Mouse (Mus musculus): ENCODE data around the gene Gm11027. TPM values are rescaled to one million over a fixed set of nuclear protein-coding genes. Genes with fewer than 3 reads are reported as not detected.

Gene Gm11027
- polyA plus RNA-seq, 1 experiment = not detected

DNA sequence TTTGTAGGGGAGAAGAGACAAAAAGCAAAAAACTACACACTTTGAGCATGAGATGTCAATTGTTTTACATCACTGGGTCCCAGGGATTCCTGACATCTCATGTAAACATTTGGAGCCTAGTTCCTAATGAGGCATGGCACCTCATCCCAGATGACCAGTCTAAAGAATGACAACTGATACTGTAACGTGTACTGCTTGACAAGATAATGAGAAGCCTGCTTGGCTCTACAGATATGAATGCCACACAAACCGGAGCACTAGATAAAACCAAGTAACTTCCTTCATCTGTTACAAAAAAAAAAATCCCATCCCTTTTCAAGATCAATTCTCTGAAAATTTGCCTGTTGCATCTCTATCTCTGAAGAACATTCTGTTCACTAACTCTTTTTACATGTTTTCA is 1.8 kb downstream of the Gm11027 start:
- Histone ChIP-seq H3K27me3 (ENCODE audit: control insufficient read depth, insufficient read depth, low read length) (no peaks in the 10 kb centered on the region), H3K4me1 (ENCODE audit: control insufficient read depth, insufficient read depth, insufficient read length, low read length) (no peaks in the 10 kb centered on the region), H3K4me3 (ENCODE audit: low read depth, low read length) (no peak overlapping the region), H3K27ac (ENCODE audit: insufficient read depth, low read depth, low read length) (no peak overlapping the region), H3K36me3 (ENCODE audit: control insufficient read depth, insufficient read depth, low read length) (no peaks in the 10 kb centered on the region)
- 81% methylated on average over 2 of the region's 2 CpGs for WGBS
- no peak for TF ChIP-seq POLR2A (IDR thresholded peaks at IDR 0.05; ENCODE audit: low read depth, low read length)

GRCm38 (mm10) chr12:116278541-116278940 is 3.4 kb downstream of the Gm11027 start:
- Histone ChIP-seq H3K4me3 (ENCODE audit: low read depth, low read length) (no peak overlapping the region), H3K36me3 (ENCODE audit: control insufficient read depth, insufficient read depth, low read length) (no peaks in the 10 kb centered on the region), H3K27ac (ENCODE audit: insufficient read depth, low read depth, low read length) (no peak overlapping the region), H3K4me1 (ENCODE audit: control insufficient read depth, insufficient read depth, insufficient read length, low read length) (no peaks in the 10 kb centered on the region), H3K27me3 (ENCODE audit: control insufficient read depth, insufficient read depth, low read length) (no peaks in the 10 kb centered on the region)
- 100% methylated on average over 1 of the region's 1 CpGs for WGBS
- TF ChIP-seq CTCF (IDR thresholded peaks at IDR 0.05; ENCODE audit: extremely low read depth, insufficient read length, insufficient replicate concordance, low read depth, low read length) (no peak), POLR2A (IDR thresholded peaks at IDR 0.05; ENCODE audit: low read depth, low read length) (no peak)

DNA sequence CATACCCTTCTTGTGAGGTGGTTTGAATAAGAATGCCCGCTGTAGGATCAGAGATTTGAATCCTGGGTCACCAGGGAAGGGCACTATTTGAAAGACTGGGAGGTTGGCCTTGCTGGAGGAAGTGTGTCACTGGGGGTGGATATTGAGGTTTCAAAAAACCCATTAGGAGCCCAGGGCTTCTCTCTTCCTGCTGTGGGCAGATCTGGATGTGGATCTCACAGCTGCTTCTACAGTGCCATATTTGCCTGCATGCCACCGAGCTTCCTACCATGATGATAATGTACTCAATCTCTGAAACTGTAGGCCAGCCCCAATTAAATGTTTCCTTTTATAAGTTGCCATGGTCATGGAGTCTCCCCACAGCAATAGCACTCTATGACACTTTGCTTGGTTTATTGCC is 4.0 kb downstream of the Gm11027 start:
- WGBS = 100% methylated on average over 2 of the region's 2 CpGs

GRCm38 (mm10) chr12:116280149-116280652 is 5.0 kb downstream of the Gm11027 start:
- Histone ChIP-seq H3K4me1 (ENCODE audit: control insufficient read depth, insufficient read depth, insufficient read length, low read length) (no peaks in the 10 kb centered on the region), H3K27me3 (ENCODE audit: control insufficient read depth, insufficient read depth, low read length) (no peaks in the 10 kb centered on the region), H3K36me3 (ENCODE audit: control insufficient read depth, insufficient read depth, low read length) (no peaks in the 10 kb centered on the region), H3K4me3 (ENCODE audit: low read depth, low read length) (peak overlapping the region; percentile 70), H3K27ac (ENCODE audit: insufficient read depth, low read depth, low read length) (peak overlapping the region; percentile 94)
- TF ChIP-seq POLR2A (IDR thresholded peaks at IDR 0.05; ENCODE audit: low read depth, low read length) = no peak
- no peak for TF ChIP-seq CTCF (IDR thresholded peaks at IDR 0.05; ENCODE audit: extremely low read depth, insufficient read length, insufficient replicate concordance, low read depth, low read length)
- WGBS = 5% methylated on average over 7 of the region's 7 CpGs

More for the DNA sequence above, 4.0 kb downstream of the Gm11027 start:
- no peak for TF ChIP-seq POLR2A (IDR thresholded peaks at IDR 0.05; ENCODE audit: low read depth, low read length)
- TF ChIP-seq CTCF (IDR thresholded peaks at IDR 0.05; ENCODE audit: extremely low read depth, insufficient read length, insufficient replicate concordance, low read depth, low read length) = no peak
- Histone ChIP-seq H3K4me3 (ENCODE audit: low read depth, low read length) (no peak overlapping the region), H3K27me3 (ENCODE audit: control insufficient read depth, insufficient read depth, low read length) (no peaks in the 10 kb centered on the region), H3K27ac (ENCODE audit: insufficient read depth, low read depth, low read length) (no peak overlapping the region), H3K36me3 (ENCODE audit: control insufficient read depth, insufficient read depth, low read length) (no peaks in the 10 kb centered on the region), H3K4me1 (ENCODE audit: control insufficient read depth, insufficient read depth, insufficient read length, low read length) (no peaks in the 10 kb centered on the region)

- under 1% methylated on average over 68 of the region's 68 CpGs for WGBS
Measured at GRCm38 (mm10) chr12:116280653-116281364, 5.6 kb downstream of the Gm11027 start, which contains the start of gene Esyt2. Gene Esyt2, plus strand, starts transcription at chr12:116281196.

DNA sequence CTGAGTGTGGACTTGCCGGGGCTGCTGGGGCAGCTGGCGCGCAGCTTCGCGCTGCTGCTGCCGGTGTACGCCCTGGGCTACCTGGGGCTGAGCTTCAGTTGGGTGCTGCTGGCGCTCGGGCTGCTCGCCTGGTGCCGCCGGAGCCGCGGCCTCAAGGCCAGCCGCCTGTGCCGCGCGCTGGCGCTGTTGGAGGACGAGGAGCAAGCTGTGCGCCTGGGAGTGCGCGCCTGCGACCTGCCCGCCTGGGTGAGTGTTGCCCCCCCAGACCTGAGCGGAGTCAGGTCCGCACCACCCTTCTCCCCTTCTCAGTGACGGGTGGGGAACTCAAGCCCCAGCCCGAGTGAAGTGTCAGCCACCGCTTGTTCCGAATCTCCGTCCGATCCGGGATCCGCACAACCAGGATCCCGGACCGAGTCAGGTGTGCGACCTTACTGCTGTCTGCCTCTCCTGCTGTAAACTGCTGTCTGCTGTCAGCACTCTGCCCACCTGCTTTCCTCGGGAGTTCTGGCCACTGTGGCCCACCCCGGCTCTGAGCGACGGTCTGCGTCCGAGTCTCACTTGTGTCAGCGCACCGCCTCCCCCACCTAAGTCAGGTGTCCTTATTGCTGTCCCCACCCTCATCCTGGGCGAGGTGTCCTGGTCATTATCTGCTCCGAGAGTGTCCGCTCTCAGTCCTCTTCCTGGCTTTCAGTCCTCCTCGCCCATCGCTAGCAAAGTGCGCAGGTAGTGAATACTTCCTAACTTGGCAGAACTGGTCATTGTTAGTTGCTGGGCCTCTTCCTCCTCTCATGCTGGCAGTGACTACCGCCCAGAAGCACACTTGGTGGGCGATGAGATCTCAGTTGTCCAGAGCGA is 6.5 kb downstream of the Gm11027 start:
- H3K4me1 ChIP-seq (ENCODE audit: control insufficient read depth, insufficient read depth, insufficient read length, low read length) = no peaks in the 10 kb centered on the region
- WGBS = under 1% methylated on average over 55 of the region's 55 CpGs
- H3K27ac ChIP-seq (ENCODE audit: insufficient read depth, low read depth, low read length) = peak overlapping the region; percentile 94
- TF ChIP-seq POLR2A (IDR thresholded peaks at IDR 0.05; ENCODE audit: low read depth, low read length) (peak; percentile 30; the same call in 1 of the 2 replicates), CTCF (IDR thresholded peaks at IDR 0.05; ENCODE audit: extremely low read depth, insufficient read length, insufficient replicate concordance, low read depth, low read length) (no peak)
- H3K27me3 ChIP-seq (ENCODE audit: control insufficient read depth, insufficient read depth, low read length) = no peaks in the 10 kb centered on the region
- no peaks in the 10 kb centered on the region for H3K36me3 ChIP-seq (ENCODE audit: control insufficient read depth, insufficient read depth, low read length)
- H3K4me3 ChIP-seq (ENCODE audit: low read depth, low read length) = peak overlapping the region; percentile 70

More at GRCm38 (mm10) chr12:116280653-116281364, 5.6 kb downstream of the Gm11027 start, which contains the start of gene Esyt2:
- Histone ChIP-seq H3K27ac (ENCODE audit: insufficient read depth, low read depth, low read length) (peak within 1 kb of the TSS; percentile 94), H3K4me3 (ENCODE audit: low read depth, low read length) (peak within 1 kb of the TSS; percentile 70), H3K36me3 (ENCODE audit: control insufficient read depth, insufficient read depth, low read length) (no peaks in the 10 kb centered on the region), H3K4me1 (ENCODE audit: control insufficient read depth, insufficient read depth, insufficient read length, low read length) (no peaks in the 10 kb centered on the region), H3K27me3 (ENCODE audit: control insufficient read depth, insufficient read depth, low read length) (no peaks in the 10 kb centered on the region)
- TF ChIP-seq POLR2A (IDR thresholded peaks at IDR 0.05; ENCODE audit: low read depth, low read length) (peak; percentile 98), CTCF (IDR thresholded peaks at IDR 0.05; ENCODE audit: extremely low read depth, insufficient read length, insufficient replicate concordance, low read depth, low read length) (no peak)

GRCm38 (mm10) chr12:116282856-116283255 is 7.7 kb downstream of the Gm11027 start:
- no peak for TF ChIP-seq POLR2A (IDR thresholded peaks at IDR 0.05; ENCODE audit: low read depth, low read length)
- H3K4me3 ChIP-seq (ENCODE audit: low read depth, low read length) = no peak overlapping the region
- WGBS = 35% methylated on average over 2 of the region's 2 CpGs
- no peaks in the 10 kb centered on the region for H3K27me3 ChIP-seq (ENCODE audit: control insufficient read depth, insufficient read depth, low read length)
- H3K36me3 ChIP-seq (ENCODE audit: control insufficient read depth, insufficient read depth, low read length) = no peaks in the 10 kb centered on the region
- H3K27ac ChIP-seq (ENCODE audit: insufficient read depth, low read depth, low read length) = no peak overlapping the region
- H3K4me1 ChIP-seq (ENCODE audit: control insufficient read depth, insufficient read depth, insufficient read length, low read length) = no peaks in the 10 kb centered on the region

All from small intestine, adult 2 months (tissue).